Mouse (Mus musculus) adrenal gland, adult 18-20 months (tissue): ENCODE data around the gene Mgea5. TPM values are rescaled to one million over a fixed set of nuclear protein-coding genes. Genes with fewer than 3 reads are reported as not detected.

Experiments used
- DNase-seq, 2 experiments: peaks; one replicate each; pipeline ENCODE4 v3.0.0; 2021 to 2022; ENCODE audit warnings: low spot score in 2 of 2
- total RNA-seq, 2 experiments: library from RNA; stranded (reverse); gene quantifications; 1 replicate in 1 of 2; 2 replicates in 1 of 2; pipeline ENCODE4 v1.2.3; 2021

Gene Mgea5
- total RNA-seq, 2 experiments from 2014 or later = 75.4 to 86.4 TPM

DNA sequence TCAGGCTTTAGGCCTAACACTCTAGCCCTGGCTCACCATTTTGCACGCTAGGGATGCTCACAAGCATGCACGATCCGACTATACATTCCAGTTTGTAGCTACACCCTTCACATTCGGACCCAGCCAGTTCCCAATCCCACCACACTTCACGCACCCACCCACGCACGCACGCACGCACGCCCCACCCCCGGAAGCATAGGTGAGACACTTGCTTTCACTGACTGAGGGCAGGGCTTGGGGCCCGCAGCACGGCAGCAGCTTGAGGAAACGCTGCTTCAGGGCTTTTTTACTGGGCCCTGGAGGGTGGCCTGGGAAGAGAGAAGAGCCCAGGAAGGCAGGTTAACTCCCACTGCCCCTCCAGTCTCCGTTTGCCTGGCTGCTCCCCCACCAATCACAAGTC is 13.2 kb upstream of the Mgea5 start:
- no peak for DNase-seq

DNA sequence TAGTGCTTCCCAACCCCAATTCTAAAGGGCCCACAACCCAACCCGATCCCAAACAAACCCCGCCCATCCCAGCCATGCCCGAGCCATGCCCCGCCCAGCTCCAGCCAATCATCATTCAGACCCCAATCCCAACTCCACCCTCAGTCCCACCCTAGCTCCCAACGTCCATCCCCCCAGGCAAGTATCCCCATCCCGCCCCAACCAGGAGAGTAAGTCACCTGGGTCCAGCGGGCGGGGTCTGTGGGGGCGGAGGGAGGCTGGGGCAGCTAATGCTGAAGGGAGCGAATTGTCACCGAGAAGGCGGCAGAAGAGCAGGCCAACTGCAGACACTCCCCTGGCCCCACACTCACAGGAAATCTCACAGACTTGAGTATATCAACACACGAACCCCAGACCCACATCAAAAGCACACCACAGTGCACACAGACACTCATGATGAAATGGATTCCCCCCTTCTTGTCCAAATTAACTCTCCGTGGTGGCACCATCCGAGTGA is 12.5 kb upstream of the Mgea5 start:
- DNase-seq = no peak

DNA sequence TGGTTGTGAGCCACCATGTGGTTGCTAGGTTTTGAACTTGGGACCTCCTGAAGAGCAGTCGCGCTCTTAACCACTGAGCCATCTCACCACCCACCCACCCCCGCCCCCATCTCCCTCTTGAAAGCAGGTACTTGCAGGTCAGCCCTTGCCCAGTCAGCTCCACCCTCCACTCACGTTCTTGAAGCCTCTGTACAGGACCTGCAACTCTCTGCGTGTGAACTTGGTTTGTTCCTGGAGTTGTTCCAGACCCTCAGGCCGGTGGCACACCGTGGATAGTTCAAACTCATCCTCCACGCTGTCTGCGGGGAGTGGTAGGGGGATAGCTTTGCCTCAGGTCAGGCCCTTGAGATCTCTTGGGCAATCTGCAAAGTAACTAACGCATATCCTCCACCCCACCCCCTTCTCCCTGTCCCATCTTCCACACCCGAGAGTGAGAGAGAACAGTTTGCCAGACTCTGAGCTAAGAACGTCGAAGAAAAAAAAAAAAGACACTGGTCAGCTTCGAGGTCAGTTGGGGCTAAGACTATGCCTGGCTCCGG is 11.8 kb upstream of the Mgea5 start:
- no peak for DNase-seq

DNA sequence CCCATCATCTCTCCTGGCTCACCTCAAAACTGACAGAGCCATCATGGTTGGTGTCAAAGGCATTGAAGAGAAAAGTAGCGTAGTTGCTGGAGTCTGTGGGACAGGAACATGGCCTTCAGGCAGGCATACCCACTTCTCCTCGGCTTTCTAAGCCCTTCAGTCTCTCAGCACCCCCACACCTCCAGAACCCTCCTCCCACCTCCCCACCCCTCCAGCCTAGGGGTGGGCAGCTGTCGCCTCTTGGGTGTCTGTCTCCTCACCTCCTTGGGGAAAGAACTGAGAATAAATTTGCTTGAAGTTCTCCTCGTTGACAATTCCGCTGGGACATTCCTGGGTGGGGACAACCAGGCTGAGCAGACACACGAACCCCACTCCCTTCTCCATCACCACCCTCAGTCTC is 11.1 kb upstream of the Mgea5 start:
- DNase-seq = no peak

DNA sequence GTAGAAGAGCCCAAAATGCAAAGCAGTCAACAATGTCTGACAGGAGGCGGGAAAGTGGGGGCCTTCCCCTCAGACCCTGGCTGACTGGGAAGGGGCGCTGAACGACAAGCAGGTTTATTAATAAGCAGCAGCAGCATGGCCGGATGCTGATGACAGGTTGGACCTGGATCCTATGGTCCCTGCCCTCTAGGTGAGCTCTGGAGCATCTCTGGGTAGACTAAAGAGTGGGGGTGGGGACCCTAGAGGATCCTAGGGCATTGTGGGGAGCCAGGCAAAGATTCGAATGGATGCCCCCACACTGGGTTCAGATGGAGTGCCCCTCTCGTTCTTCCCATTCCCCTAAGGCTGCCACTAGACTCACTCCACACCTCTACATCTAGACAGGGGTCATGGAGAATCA is 8.8 kb upstream of the Mgea5 start:
- no peak for DNase-seq

DNA sequence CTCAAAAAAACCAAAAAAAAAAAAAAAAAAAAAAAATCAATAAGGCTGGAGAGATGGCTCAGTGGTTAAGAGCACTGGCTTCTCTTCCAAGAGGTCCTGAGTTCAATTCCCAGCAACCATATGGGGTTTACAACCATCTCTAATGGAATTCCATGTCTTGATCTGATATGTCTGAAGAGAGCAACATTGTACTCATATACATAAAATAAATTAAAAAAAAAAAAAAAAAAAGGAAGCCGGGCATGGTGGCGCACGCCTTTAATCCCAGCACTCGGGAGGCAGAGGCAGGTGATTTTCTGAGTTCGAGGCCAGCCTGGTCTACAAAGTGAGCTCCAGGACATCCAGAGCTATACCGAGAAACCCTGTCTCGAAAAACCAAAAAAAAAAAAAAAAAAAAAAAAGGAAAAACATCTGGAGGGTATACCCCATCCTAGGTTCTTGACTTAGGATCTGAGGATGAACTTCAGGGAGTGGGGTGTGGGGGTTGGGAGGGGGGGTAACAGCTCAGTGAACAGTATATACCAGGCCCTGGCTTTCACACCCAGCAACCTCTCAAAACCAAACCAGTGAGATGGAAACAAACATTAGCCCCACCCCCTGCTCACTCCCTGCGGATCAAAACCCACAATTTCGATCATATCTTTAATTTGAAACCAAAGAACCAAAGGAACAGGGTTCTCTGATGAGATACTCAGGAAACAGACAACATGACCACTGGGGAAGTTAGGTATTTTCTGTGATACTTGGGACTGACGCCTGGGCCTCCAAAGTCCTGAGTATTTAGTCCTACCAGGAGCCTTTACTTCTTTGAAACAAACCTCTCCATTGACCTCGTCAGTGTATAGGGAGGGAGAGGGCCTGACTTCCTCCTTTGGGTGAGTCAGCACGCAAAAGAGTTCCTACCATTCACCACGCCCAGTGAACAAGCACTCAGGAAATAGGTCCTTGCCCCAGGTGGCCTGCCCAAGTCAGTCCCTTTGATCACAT is 6.5 kb upstream of the Mgea5 start:
- DNase-seq = no peak

DNA sequence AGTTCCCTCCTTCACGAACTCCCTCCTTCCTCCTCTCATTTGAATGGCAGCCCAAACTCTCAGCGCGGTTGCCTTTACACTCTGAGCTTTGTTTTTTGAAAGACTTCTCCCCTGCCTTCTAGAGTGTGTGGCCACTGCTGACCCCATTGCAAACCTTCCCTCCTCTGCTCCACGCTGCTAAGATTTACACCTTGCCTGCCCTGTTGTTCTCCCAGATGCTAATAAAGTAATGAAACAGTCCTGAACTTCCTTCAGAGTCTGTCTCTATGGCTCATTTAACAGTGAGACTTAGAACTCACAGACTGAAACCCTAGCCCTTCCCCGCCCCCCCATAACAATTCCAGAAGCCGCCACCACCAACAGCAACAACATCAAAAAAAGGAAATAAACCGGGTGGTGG is 5.7 kb upstream of the Mgea5 start:
- no peak for DNase-seq

DNA sequence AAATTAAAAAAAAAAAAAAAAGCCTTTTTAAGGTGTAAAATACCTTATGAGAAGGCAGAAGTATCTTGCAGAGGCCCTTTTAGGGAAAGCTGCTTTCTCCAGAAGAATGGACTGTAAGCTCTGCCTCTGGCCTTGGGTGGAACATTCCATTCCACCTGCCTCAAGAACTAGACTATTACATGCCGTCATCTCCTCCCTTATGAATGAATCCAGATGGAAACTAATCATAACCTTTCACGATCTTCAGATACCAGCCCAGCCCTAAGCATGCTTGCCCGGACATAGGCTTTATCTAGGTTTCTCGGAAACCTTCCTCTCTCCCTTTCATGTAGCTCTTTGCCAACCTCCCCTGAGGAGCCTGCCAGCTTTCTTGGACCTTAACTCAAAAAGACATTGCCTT is 4.7 kb upstream of the Mgea5 start:
- DNase-seq = no peak

DNA sequence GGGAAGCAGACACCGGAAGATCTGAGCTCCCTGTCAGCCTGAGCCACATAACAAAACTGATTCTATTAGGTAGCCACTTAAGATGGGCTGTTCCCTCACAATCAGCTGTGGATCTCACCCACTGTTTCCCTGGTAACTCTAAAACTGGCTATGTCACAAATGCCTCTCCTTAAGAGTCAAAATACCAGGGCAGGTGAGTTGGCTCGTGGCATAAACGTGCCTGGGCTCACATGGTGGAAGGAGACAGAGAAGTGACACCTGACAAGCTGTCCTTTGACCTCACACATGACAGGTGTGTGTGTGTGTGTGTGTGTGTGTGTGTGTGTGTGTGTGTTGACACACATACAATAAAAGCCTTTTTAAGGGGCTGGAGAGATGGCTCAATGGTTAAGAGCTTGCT is 3.8 kb upstream of the Mgea5 start:
- DNase-seq = no peak

DNA sequence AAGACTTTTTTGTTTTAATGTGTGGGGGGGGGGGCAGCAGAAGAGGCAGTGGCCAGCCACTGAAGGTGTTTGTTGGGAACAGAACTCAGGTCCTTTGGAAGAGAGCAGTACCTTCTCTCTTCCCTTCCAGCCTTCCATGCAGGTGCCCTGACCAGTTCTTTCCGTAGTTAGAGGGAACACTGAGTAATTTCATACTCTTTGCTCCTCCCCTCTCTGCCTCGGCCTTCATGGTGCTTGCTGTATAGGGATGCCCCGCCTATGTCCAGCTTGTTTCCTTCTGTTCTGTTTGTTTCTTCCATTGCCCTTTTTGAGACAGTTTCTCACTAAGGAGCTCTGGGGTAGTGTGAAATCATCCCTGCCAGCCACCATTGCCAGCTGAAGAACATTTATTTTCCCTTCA is 1.8 kb upstream of the Mgea5 start:
- DNase-seq = no peak

DNA sequence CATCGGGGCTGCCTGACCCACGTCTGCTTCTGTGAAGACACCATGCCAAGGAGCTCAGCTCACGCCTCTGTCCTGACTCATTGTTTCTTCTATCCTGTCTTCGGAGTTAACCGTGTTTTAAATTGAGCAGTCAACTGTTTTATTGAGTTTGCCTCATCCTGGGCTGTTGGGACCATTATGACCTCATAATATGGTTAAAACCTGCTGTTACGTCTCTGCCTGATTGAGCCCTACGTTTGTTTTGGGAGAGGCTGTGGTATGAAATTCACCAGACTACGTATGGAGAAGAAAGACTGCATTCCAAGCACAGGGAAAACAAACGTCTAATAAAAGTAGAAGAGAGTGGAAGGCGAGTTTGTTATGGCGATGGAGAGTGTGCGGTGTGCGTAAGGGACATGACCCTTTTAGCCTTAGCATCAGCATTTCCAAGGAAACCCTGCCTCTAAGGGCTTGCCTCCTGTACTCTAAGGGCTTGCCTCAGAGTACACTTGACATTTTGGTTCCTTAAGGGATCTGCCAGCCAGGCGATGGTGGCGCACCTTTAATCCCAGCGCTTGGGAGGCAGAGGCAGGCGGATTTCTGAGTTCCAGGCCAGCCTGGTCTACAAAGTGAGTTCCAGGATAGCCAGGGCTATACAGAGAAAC is 418 bp upstream of the Mgea5 start:
- DNase-seq = no peak

DNA sequence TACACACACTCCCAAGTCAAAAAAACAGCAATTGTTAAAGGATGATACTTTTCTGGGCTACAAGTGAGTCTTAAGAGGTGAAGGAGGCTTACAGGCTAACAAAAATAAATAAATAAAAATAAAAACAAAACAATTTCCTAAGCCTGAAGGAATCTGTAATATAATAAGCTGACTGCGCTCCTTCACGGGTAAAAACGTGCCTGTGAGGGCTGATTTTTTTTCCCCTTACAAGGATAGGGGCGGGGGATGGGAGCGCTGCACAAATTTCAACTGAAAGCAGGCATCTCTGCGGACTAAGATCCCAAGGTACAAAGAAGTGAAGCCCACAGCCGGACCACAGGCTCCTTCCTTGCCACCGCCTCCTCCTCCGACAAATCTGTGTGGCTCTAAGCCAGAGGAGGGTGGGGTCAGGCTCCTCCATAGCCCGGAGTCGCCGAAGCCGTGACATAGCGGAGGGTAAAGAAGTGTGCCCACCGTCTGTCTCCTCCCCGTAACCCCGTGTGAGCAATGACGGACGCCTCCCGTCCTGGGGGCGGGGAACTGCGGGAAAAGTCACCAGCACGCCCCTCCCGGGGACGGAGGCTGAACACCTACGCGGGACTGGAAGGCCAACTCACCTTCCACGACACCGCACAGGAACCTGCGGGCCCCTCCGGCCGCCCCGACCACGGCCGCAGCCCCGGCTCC is 1.2 kb downstream of the Mgea5 start:
- peak; percentile 64 to 67 for DNase-seq

DNA sequence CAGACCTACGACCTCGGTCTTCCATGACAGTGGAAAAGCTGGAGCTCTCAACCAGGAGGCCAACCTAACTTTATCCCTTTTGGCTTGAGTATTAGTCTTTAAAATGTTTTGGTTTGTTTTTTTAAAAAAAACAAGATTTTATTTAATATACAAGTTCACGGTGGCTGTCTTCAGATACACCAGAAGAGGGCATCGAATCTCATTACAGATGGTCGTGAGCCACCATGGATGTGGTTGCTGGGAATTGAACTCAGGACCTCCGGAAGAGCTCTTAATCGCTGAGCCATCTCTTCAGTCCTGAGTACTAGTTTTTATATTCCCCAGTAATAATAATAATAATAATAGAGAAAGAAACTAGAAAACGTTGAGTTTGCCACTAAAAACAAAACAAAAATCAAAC is 2.0 kb downstream of the Mgea5 start:
- no peak for DNase-seq

DNA sequence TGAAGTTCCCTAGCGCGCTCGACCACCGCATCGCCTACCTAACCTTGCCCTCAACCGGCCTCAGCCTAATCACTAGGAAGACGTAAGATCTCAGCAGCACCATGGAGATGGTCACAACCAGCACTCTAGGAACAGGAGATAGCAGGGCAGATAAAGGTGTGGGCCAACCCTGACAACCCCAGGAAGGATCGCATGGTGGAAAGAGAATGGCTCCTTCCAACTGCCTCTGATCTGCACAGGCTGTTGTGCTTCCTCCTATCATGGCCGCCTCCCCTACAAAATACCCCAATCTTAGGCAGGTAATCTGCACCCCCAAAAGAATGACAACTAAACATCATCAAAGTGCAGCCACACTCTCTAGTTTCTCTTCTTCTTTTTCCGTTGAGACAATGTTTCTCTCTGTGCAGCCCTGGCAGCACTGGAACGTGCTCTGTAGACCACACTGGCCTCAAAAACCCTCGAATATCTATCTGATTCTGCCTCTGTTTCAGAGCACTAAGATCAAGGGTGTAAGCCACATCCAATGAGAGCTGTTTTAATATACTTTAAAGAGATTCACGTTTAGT is 3.2 kb downstream of the Mgea5 start:
- DNase-seq = no peak

DNA sequence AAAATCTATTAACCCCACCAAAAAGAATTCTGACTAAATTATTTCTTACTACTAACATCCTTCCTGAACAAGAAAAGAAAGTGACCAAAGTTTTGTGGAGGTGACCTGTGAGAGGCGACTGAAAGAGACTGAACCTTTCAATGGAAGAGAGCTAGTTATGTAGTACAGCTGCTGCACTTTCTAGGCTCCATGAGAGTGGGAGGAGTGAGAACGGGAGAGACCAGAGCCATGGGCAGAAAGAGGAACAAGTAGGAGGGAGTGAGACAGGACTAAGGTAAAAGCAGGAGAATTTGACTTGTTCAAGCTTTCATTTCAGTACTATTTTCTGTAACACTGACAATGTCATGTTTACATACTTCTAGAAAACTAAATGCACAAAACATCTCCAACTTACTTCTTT is 8.2 kb downstream of the Mgea5 start:
- DNase-seq = no peak

DNA sequence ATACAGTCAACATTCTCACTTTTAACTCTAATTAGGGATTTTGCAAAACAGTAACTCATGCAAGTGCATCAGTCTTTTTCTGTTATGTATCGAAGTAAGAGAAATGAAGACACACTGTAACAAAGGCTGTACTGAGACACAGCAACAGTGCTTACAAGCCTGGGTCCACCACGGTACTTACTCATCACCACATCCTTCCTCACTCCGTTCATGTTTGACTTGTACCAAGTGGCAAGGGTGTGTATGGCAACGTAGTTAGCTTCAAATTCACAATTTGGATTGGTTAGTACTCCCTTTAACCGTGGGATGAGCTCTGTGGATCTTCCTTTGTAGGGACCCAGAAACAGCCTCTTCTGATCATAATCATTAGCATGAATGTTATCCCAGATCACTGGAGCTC is 12.1 kb downstream of the Mgea5 start:
- DNase-seq = no peak

DNA sequence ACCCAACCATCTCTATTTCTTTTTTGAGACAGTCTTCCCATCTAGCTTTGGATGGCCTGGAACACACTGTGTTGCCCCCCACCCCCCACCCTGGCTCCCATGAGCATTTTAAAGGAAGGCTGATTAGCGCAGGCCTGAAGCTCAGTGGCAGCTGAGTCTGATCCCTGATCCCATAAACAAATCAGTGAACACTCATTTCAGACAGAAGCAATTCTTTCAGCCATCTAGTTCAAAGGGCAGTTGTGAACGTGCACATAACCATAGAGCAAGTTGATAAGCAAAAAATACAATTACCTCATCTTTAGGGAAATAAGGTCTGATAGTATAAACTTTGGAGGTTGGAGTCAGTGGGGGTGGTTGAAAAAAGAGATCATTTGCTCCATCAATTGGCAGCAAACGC is 22.8 kb downstream of the Mgea5 start:
- DNase-seq = no peak

DNA sequence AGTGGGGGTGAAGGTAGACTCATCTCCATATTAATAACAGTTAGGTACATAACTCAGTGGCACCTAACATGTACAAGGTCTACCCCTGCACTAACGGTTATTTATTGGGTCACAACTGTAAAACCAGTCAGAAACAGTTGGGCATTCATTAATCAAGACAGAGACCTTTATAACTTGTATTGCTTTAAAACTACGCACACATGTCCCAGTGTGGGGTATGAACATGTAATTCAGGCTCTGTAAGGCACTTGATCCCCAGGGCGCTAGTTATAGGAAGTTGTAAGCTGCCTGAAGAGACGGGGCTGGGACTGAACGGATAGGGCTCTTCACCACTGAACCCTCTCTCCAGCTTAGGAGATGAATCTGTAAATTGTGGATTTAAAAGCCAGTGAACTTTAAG is 25.0 kb downstream of the Mgea5 start:
- no peak for DNase-seq

DNA sequence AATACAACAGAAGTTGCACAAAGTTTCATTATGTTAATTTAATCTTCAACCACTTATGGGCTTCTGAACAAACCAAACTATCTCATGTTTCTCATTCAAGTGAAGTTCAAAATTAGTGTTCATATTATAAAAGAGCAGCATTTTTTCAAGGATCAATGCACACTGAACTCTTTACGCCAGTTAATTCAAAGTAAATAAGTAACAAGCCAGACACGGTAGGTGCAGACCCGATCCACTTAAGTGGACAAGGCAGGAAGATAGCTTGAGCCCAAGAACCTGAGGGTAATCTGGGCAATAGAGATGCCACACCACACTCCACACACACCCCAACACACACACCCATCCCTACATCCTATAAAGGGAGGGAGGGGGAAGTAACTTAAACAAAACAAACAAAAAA is 30.1 kb downstream of the Mgea5 start:
- no peak for DNase-seq

DNA sequence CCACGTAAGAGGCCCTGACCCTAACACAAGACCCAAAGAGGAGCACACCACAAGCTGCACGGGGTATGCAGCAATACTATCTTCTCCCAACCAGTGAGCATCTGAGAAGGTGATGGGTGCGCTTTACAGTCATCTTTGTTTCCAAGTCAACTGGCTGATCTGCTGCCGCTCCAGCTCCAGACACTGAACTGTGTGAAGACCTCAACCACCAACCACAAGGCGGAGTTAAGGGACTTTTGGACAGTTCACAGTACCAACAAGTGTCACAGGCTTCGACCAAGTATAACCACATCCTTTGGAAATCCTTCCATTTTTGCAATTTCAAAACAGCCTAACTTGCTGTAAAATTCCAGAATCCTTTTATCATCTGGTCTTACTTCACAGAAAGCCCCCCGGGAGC is 31.8 kb downstream of the Mgea5 start:
- DNase-seq = no peak
